Mouse (Mus musculus) myocyte (in vitro differentiated cells): Measurements from ENCODE around the gene Dnah2.

ENCODE experiments used
- CEBPB ChIP-seq: IDR thresholded peaks from 2 replicates; pipeline ENCODE4 v1.6.1; 2011; ENCODE audit warnings: mild to moderate bottlenecking, moderate library complexity; ENCODE audit not compliant: poor library complexity, insufficient read depth, severe bottlenecking
- E2F4 ChIP-seq: IDR thresholded peaks from one replicate; pipeline ENCODE4 v1.6.1; 2011; ENCODE audit warnings: mild to moderate bottlenecking, control low read depth, moderate library complexity; ENCODE audit not compliant: insufficient read depth
- MAX ChIP-seq: IDR thresholded peaks from one replicate; pipeline ENCODE4 v1.6.1; 2011; ENCODE audit warnings: low read depth, mild to moderate bottlenecking, control low read depth
- MYOG ChIP-seq, 3 experiments: IDR thresholded peaks; one replicate each; pipeline ENCODE4 v1.6.1; 2011; ENCODE audit warnings: control low read depth in 2 of 3, low read depth in 2 of 3, mild to moderate bottlenecking in 2 of 3; ENCODE audit not compliant: insufficient read length in 2 of 3, control insufficient read depth in 1 of 3, insufficient read depth in 1 of 3
- POLR2A ChIP-seq: IDR thresholded peaks from one replicate; pipeline ENCODE4 v1.6.1; 2011; ENCODE audit warnings: low read depth, mild to moderate bottlenecking, control low read depth, moderate library complexity; ENCODE audit not compliant: insufficient read length
- POLR2AphosphoS2 ChIP-seq: IDR thresholded peaks from one replicate; pipeline ENCODE4 v1.6.1; 2011; ENCODE audit warnings: low read depth, control low read depth; ENCODE audit not compliant: insufficient read length
- TCF12 ChIP-seq: IDR thresholded peaks from one replicate; pipeline ENCODE4 v1.6.1; 2011; ENCODE audit warnings: mild to moderate bottlenecking, control low read depth; ENCODE audit not compliant: poor library complexity, insufficient read depth, severe bottlenecking
- USF1 ChIP-seq: IDR thresholded peaks from one replicate; pipeline ENCODE4 v1.6.1; 2011; ENCODE audit warnings: low read depth, mild to moderate bottlenecking, control low read depth, moderate library complexity

DNA sequence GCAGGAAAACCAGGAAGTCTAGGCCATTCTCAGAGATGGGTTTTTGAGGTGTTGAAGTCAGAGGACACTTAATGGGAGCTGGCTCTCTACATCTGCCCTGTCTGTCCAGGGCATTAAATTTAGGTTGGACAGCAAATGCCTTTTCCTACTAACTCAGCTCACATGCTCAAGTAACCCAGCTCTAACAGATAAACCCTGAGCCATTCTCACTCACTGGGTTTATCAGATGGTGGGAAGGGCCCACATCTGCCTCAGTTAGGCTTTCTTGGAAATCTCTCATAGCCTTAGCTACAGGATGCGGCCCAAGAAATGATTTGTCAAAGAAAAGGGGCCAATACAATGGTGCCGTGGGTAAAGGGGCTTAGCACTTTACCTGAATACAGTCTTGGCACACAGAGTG lies 122.7 kb downstream of the Dnah2 start:
- TF ChIP-seq POLR2AphosphoS2 (no peak), POLR2A (no peak), TCF12 (no peak), MAX (no peak), CEBPB (no peak), USF1 (no peak), E2F4 (no peak), MYOG (IDR thresholded peaks at IDR 0.05; ENCODE audit: control insufficient read depth in 1 of 3, insufficient read depth in 1 of 3, insufficient read length in 2 of 3, low read depth in 2 of 3) (no peak)
